Mouse (Mus musculus) cerebellum, adult 9-11 months (tissue): ENCODE measurements around the gene Marveld3.

Source experiments
- DNase-seq: peaks from one replicate; pipeline ENCODE4 v3.0.0; 2022

Marveld3 gene

DNA sequence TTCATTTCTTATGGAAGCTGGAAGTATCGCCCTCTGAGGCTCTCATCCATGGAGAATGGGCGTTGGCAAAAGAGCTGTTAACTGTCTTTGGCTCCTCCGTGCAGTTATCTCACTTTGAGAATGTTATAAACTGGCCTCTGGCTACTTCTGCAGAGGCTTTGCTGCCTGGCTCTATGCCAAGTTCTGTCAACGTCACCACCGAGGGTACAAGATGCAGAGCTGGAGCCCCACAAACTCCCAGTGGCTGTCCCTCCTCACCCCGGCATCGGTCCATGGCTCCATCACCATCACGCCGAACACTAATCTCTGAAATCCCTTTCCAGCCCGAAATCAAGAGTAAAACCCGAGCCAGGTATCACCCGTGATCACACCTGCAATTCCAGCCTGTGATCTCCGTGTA is 1.4 kb upstream of the Marveld3 start:
- DNase-seq: no peak

GRCm38 (mm10) chr8:109962896-109963295 is 893 bp upstream of the Marveld3 start:
- no peak for DNase-seq

- no peak for DNase-seq
These were observed 2.9 kb downstream of the Marveld3 start for GRCm38 (mm10) chr8:109959112-109959511.

DNA sequence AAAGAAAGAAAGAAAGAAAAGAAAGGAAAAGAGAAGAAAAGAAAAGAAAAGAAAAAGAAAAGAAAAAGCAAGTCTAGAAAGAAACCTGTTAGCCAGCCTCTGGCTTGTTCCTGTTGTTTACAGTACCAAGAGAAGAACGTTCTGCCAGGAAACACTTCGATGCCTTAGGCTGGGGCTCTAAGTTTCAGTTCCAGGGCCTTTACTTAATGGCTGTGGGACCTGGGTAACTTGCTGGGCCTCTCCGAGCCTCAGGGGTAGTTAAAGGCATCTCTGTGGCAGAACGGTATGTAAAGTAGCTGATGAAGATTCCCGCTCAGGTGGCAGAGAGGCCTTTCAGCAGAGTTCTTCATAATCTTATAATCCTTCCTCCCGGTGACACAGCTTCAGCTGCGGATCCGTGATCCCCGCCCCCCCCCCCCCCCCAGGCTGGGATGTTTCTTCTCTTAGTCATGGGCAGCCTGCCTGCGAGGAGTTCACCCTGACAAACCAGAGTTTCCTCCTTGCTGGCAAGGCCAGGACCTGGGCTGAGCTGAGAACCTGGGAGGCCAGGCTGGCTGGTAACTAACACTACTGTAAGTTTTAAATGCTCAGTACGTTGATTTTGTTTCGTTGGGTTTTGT is 3.9 kb downstream of the Marveld3 start:
- DNase-seq: no peak

GRCm38 (mm10) chr8:109957167-109958028 is 4.6 kb downstream of the Marveld3 start:
- no peak for DNase-seq

DNA sequence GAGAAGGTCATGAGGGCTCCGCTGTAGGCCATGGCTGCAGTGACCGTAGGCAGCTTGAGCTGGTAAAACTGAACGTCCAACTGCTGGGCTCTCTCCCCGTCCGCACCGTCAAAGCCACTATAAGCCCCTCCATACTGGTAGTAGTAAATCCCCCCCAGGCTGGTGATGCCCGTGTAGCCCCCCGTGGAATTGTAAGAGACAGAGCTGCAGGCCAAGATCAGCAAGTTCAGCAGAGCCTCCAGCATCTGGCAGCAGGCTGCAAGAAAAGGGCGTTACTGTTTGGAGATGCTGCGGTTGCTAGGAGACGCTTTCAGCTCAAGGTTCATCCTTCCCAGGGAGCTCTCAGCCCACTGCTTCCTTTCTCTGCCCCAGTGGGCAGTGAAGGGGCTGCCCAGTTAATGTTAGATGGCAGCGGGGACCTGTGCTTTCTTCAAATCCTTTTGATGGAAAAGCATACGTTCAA is 7.5 kb downstream of the Marveld3 start:
- DNase-seq: no peak

DNA sequence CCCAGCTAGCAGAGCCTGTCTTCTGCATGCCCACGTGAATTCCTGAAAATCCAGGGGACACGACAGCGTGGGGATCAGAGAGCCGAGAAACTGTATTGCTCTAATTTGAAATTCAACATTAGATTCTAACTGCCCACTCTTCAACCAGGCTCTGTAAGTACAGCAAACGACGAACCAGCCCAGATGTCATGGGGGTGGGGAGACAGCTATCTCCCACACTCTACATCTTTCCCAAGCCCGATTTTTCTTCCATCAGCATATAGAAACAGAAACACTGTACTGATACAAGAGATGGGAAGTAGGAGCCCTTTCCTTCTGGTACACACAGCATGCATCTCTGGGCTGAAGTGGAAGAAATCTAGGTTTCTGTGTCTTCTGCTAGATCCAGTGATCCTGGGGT is 9.8 kb downstream of the Marveld3 start:
- DNase-seq: no peak

GRCm38 (mm10) chr8:109948285-109948564 is 13.8 kb downstream of the Marveld3 start:
- no peak for DNase-seq

DNA sequence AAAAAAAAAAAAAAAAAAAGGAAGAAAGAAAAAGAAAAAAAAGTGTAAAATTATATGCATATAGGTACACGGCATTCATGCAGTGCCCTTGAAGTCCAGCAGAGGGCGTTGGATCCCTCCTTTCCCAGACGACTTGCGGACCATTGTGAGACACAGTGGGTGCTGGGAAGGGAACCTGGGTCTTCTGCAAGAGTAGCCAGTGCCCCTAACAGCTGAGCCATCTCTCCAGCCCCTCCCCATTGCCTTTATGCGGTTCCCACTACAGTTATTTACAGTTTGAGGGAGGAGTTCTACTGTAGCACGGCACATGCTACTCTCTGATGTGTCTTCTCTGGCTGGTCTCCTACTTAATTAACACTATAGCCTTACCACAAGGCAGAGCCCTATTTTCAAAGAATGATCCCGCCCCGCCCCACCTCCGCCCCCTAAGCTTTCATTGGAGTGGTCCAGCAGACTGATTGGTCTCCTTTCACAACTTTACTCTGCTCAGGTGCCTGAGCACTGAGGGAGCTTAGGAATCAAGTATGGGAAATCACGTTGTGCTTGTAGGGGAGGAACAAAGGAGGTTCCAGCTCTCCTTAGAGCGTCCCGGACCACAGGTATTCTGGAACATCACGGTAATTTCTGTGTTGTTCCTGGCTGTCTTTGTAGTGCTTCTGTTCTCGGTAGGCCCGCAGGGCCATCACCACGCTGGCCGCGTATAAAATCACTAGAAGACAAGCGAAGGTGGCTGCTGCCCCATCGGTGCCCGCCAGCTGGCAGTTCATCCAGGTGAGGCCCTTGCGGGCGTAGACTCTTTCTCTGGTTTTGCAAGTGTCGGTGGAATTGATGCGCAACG is 14.3 kb downstream of the Marveld3 start:
- DNase-seq: peak; percentile 46

DNA sequence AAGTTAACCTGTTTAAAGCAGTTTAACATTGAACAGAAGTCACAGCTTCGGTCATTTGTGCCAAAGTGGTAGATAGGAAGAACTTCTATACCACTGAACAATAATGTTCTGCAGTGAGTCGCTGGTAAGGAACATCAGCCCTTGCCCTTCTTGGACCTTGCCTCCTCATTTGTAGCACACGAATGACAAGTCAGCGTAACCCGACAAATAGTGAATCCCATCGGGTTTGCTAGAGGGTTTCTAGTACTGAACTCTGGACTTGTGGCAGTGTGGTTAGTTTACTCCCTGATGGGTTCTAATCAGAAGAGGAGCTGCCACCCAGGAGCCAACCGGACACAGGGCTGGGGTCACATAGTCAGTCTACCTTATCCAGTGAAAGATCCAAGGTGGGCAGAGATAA is 15.7 kb downstream of the Marveld3 start:
- DNase-seq: no peak

- DNase-seq: no peak
These were observed 16.3 kb downstream of the Marveld3 start for GRCm38 (mm10) chr8:109945694-109946093.

DNA sequence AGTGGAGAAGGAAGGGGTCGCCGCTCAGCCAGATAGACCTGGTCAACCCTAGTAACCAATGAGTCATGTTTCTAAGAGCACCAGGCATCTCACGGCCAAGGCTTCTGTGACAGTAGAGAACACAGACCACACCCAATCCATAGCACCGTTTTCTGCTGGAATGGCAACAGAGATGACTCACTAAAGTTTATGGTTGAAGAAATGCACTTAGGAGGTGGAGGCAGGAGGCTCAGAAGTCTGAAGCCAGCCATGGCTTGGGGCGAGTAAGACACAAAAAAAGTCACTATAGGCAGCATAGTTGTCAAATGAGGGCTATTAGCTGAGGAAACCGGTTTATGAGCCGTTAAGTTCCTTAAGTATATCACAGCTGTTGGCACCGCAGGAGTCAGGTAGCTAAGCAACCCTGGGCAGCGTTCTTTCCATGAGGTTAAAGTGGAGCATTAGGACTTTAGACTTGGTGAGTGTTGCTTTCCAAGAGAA is 16.8 kb downstream of the Marveld3 start:
- DNase-seq: no peak

DNA sequence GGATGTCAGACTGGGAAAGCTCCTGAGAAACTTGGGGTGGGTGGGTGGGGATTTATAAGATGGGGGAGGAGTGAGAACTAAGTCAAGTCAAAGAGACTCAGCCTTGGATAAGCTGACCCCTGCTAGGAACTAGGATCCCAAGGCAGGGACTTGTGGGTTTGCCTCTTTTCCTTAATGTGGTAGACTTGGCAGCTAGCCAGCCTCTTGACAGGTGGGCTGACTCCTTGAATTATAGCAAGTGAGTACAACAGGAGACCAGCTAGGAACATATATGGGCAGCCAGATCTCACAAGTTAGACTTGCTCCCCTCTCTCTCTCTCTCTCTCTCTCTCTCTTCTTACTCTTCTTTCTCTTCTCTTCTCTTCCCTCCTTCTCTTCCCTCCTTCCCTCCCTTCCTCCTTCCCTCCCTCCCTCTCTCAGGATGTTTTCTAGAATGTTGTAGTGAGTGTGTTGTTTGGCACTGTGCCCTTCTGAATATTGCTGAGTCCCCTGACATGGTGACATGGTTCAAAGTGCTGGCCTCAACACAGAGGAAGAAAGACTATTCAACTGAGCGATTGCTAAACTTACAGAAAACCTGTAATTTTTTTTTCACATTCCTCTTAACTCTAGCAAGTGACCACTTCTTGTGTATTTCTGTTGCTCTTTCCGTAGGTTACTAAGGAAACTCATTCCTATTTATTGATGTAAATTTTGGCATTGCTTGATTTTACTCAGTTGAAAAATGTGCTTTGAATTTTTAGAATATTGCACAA is 20.2 kb downstream of the Marveld3 start:
- DNase-seq: no peak

- DNase-seq: peak; percentile 21
These were observed 41.3 kb downstream of the Marveld3 start for GRCm38 (mm10) chr8:109920406-109921390.

DNA sequence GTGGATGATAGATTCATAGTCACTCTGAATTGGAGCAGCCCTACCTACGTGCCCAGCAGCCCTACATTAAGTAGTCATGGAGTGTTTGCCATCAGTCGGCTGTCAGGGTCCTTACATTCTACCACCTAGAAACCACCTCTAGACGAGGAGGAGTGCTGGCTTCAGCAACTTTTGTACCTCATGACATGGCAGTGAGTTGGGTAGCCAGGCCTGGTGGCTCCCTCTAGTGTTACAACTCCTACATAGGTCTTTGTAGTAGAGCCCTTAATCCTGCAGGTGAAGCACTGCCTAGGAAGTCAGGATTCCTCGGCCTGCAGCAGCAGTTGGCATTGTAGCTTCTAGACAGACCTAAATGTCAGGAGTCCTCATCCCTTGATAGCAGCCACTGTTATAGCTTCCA is 44.7 kb downstream of the Marveld3 start:
- peak; percentile 45 for DNase-seq

DNA sequence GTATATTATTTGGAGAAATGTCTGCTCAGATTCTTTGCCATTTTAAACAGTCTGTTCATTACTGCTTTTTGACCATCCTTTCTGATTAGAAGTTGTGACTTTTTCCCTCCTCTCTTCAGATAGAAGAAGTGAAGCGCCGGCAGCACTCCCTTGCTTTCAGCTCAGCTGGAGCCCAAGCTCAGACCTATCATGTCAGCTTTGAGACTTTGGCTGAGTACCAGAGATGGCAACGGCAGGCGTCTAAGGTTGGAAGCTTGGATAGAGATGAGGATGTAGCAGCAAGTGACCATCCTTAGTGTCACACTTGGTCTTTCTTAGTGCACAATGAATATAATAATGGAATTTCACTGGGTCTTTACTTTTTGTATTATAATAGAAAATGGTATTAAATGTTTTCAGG is 54.6 kb downstream of the Marveld3 start:
- no peak for DNase-seq

- DNase-seq: no peak
These were observed 55.1 kb downstream of the Marveld3 start for GRCm38 (mm10) chr8:109906907-109907306.

- no peak for DNase-seq
These were observed 56.9 kb downstream of the Marveld3 start for GRCm38 (mm10) chr8:109904928-109905668.

GRCm38 (mm10) chr8:109903909-109904469 is 58.0 kb downstream of the Marveld3 start:
- no peak for DNase-seq

DNA sequence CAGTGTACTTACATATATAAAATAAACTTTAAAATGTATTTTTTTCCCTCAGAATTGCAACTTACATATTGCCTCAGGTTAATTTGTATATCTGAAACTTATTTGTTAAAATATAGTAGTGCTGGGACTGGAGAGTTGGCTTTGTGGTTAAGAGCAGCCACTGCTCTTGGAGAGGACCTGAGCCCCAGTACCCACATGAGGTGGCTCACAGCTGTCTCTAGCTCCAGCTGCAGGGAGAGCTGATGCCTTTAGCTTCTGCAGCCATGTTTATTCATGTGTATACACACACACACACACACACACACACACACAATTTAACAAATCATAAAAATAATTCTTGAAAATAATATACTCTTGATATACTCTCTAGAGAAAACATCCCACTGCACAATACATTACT is 59.6 kb downstream of the Marveld3 start:
- no peak for DNase-seq
